Mouse (Mus musculus) MEL (cell line): ENCODE data around the gene Atp1a3. TPM values are rescaled to one million over a fixed set of nuclear protein-coding genes. Genes with fewer than 3 reads are reported as not detected.

ENCODE experiments used
- DNase-seq: peaks from one replicate; pipeline ENCODE4 v3.0.0; 2011; ENCODE audit warnings: low read depth, low spot score
- H3K27ac ChIP-seq: 2 replicates; pipeline ENCODE4 v1.5.1; 2012; ENCODE audit warnings: low read depth, mild to moderate bottlenecking, control low read depth, low read length, moderate library complexity; ENCODE audit not compliant: control insufficient read depth
- H3K27me3 ChIP-seq, 2 experiments: fragments of 150-350 bp in 1 of 2; sonication (generic) in 1 of 2; 2 replicates each; pipeline ENCODE4 v1.6.1; 2012; ENCODE audit warnings: low read length in 2 of 2, mild to moderate bottlenecking in 2 of 2, improper control_type of control experiment in 1 of 2, moderate library complexity in 1 of 2; ENCODE audit not compliant: insufficient read depth in 2 of 2, control insufficient read depth in 1 of 2
- H3K36me3 ChIP-seq, 2 experiments: 2 replicates each; pipeline ENCODE4 v1.6.1; 2012 to 2014; ENCODE audit warnings: low read length in 2 of 2, improper control_type of control experiment in 1 of 2, inconsistent platforms in 1 of 2, mild to moderate bottlenecking in 1 of 2; ENCODE audit not compliant: insufficient read depth in 2 of 2, control insufficient read depth in 1 of 2
- H3K4me1 ChIP-seq, 2 experiments: fragments of 150-350 bp in 1 of 2; sonication (generic) in 1 of 2; 2 replicates each; pipeline ENCODE4 v1.6.1; 2012; ENCODE audit warnings: low read length in 2 of 2, improper control_type of control experiment in 1 of 2, mild to moderate bottlenecking in 1 of 2; ENCODE audit not compliant: insufficient read depth in 2 of 2, control insufficient read depth in 1 of 2
- H3K4me3 ChIP-seq, 2 experiments: fragments of 150-350 bp in 1 of 2; sonication (generic) in 1 of 2; 2 replicates each; pipeline ENCODE4 v1.5.1; 2012; ENCODE audit warnings: low read depth in 2 of 2, low read length in 2 of 2, mild to moderate bottlenecking in 2 of 2, moderate library complexity in 2 of 2, control low read depth in 1 of 2, improper control_type of control experiment in 1 of 2; ENCODE audit not compliant: control insufficient read depth in 1 of 2, insufficient read depth in 1 of 2
- H3K79me2 ChIP-seq: 2 replicates; pipeline ENCODE4 v1.6.1; 2012; ENCODE audit warnings: mild to moderate bottlenecking, low read length, moderate library complexity; ENCODE audit not compliant: control insufficient read depth, poor library complexity, insufficient read depth
- H3K9ac ChIP-seq: 2 replicates; pipeline ENCODE4 v1.6.1; 2012; ENCODE audit warnings: low read depth, mild to moderate bottlenecking, control low read depth, low read length, moderate library complexity; ENCODE audit not compliant: control insufficient read depth, poor library complexity, severe bottlenecking
- H3K9me3 ChIP-seq: fragments of 150-350 bp; sonication (generic); replicated peaks from 2 replicates; pipeline ENCODE4 v1.6.1; 2012; ENCODE audit warnings: mild to moderate bottlenecking, low read length, improper control_type of control experiment, moderate library complexity; ENCODE audit not compliant: insufficient read depth
- BHLHE40 ChIP-seq: IDR thresholded peaks from 2 replicates; pipeline ENCODE4 v1.6.1; 2012; ENCODE audit warnings: low read depth, mild to moderate bottlenecking, inconsistent platforms, low read length, improper control_type of control experiment, borderline replicate concordance
- CHD2 ChIP-seq: IDR thresholded peaks from 2 replicates; pipeline ENCODE4 v1.6.1; 2011; ENCODE audit warnings: low read length, improper control_type of control experiment
- E2F4 ChIP-seq: IDR thresholded peaks from 2 replicates; pipeline ENCODE4 v1.6.1; 2011; ENCODE audit warnings: low read depth, low read length, improper control_type of control experiment, borderline replicate concordance
- ELF1 ChIP-seq: IDR thresholded peaks from 2 replicates; pipeline ENCODE4 v1.6.1; 2014; ENCODE audit warnings: low read depth, mild to moderate bottlenecking, inconsistent platforms, low read length, improper control_type of control experiment, moderate library complexity
- ETS1 ChIP-seq: IDR thresholded peaks from 2 replicates; pipeline ENCODE4 v1.6.1; 2012; ENCODE audit warnings: low read depth, mild to moderate bottlenecking, inconsistent platforms, low read length, improper control_type of control experiment, moderate library complexity
- GABPA ChIP-seq: IDR thresholded peaks from 2 replicates; pipeline ENCODE4 v1.6.1; 2012; ENCODE audit warnings: low read depth, mild to moderate bottlenecking, inconsistent platforms, low read length, improper control_type of control experiment, moderate library complexity
- GATA1 ChIP-seq: IDR thresholded peaks from 2 replicates; pipeline ENCODE4 v1.6.1; 2011; ENCODE audit warnings: low read depth, low read length, improper control_type of control experiment
- JUND ChIP-seq: IDR thresholded peaks from 2 replicates; pipeline ENCODE4 v1.6.1; 2011; ENCODE audit warnings: low read depth, mild to moderate bottlenecking, improper control_type of control experiment, low read length
- KAT2A ChIP-seq: conservative IDR thresholded peaks from 2 replicates; pipeline ENCODE4 v1.6.1; 2012; ENCODE audit warnings: low read depth, low read length, improper control_type of control experiment, inconsistent platforms
- MAFK ChIP-seq: IDR thresholded peaks from 2 replicates; pipeline ENCODE4 v1.6.1; 2011; ENCODE audit warnings: low read depth, mild to moderate bottlenecking, low read length, improper control_type of control experiment, borderline replicate concordance
- MAX ChIP-seq: IDR thresholded peaks from 2 replicates; pipeline ENCODE4 v1.6.1; 2011; ENCODE audit warnings: low read length, improper control_type of control experiment
- MAZ ChIP-seq: IDR thresholded peaks from 2 replicates; pipeline ENCODE4 v1.6.1; 2012; ENCODE audit warnings: low read depth, mild to moderate bottlenecking, inconsistent platforms, low read length, improper control_type of control experiment
- MEF2A ChIP-seq: IDR thresholded peaks from 2 replicates; pipeline ENCODE4 v1.6.1; 2014; ENCODE audit warnings: low read depth, mild to moderate bottlenecking, inconsistent platforms, low read length, improper control_type of control experiment; ENCODE audit not compliant: poor library complexity, insufficient replicate concordance, severe bottlenecking; ENCODE audit errors: extremely low read depth
- MXI1 ChIP-seq: IDR thresholded peaks from 2 replicates; pipeline ENCODE4 v1.6.1; 2011; ENCODE audit warnings: mild to moderate bottlenecking, low read depth, low read length, improper control_type of control experiment
- MYB ChIP-seq: IDR thresholded peaks from 2 replicates; pipeline ENCODE4 v1.6.1; 2011; ENCODE audit warnings: mild to moderate bottlenecking, low read depth, low read length, improper control_type of control experiment
- MYC ChIP-seq: IDR thresholded peaks from 2 replicates; pipeline ENCODE4 v1.6.1; 2011; ENCODE audit warnings: low read depth, mild to moderate bottlenecking, low read length, improper control_type of control experiment, moderate library complexity
- NRF1 ChIP-seq: IDR thresholded peaks from 2 replicates; pipeline ENCODE4 v1.6.1; 2014; ENCODE audit warnings: low read depth, mild to moderate bottlenecking, inconsistent platforms, low read length, improper control_type of control experiment, moderate library complexity; ENCODE audit not compliant: poor library complexity, insufficient read depth, severe bottlenecking
- POLR2A ChIP-seq, 2 experiments: IDR thresholded peaks; 2 replicates each; pipeline ENCODE4 v1.6.1; 2011 to 2012; ENCODE audit warnings: low read length in 2 of 2, mild to moderate bottlenecking in 2 of 2, control low read depth in 1 of 2, improper control_type of control experiment in 1 of 2, low read depth in 1 of 2, moderate library complexity in 1 of 2; ENCODE audit not compliant: control insufficient read depth in 1 of 2, insufficient read depth in 1 of 2, poor library complexity in 1 of 2
- POLR2AphosphoS2 ChIP-seq: IDR thresholded peaks from 2 replicates; pipeline ENCODE4 v1.6.1; 2011; ENCODE audit warnings: low read length, improper control_type of control experiment
- POLR2AphosphoS5 ChIP-seq: IDR thresholded peaks from 2 replicates; pipeline ENCODE4 v1.6.1; 2012; ENCODE audit warnings: low read depth, borderline replicate concordance, mild to moderate bottlenecking, inconsistent platforms, low read length, moderate library complexity, mixed read lengths
- RCOR1 ChIP-seq: IDR thresholded peaks from 2 replicates; pipeline ENCODE4 v1.6.1; 2012; ENCODE audit warnings: low read depth, mild to moderate bottlenecking, inconsistent platforms, low read length, improper control_type of control experiment
- SIN3A ChIP-seq: IDR thresholded peaks from 2 replicates; pipeline ENCODE4 v1.6.1; 2012; ENCODE audit warnings: low read length, improper control_type of control experiment, inconsistent platforms
- TAL1 ChIP-seq: IDR thresholded peaks from 2 replicates; pipeline ENCODE4 v1.6.1; 2012; ENCODE audit warnings: mild to moderate bottlenecking, inconsistent platforms, low read length, moderate library complexity, mixed read lengths
- USF1 ChIP-seq: IDR thresholded peaks from 2 replicates; pipeline ENCODE4 v1.6.1; 2014; ENCODE audit warnings: low read depth, mild to moderate bottlenecking, inconsistent platforms, low read length, improper control_type of control experiment, moderate library complexity
- USF2 ChIP-seq, 2 experiments: IDR thresholded peaks; 2 replicates each; pipeline ENCODE4 v1.6.1; 2011 to 2012; ENCODE audit warnings: improper control_type of control experiment in 2 of 2, low read length in 2 of 2, borderline replicate concordance in 1 of 2, inconsistent platforms in 1 of 2, low read depth in 1 of 2, mild to moderate bottlenecking in 1 of 2; ENCODE audit not compliant: insufficient read depth in 1 of 2
- ZC3H11A ChIP-seq: IDR thresholded peaks from 2 replicates; pipeline ENCODE4 v1.6.1; 2012; ENCODE audit warnings: low read depth, mild to moderate bottlenecking, inconsistent platforms, low read length, improper control_type of control experiment
- ZKSCAN1 ChIP-seq: IDR thresholded peaks from 2 replicates; pipeline ENCODE4 v1.6.1; 2012; ENCODE audit warnings: low read depth, mild to moderate bottlenecking, inconsistent platforms, low read length, improper control_type of control experiment, moderate library complexity
- ZMIZ1 ChIP-seq: IDR thresholded peaks from 2 replicates; pipeline ENCODE4 v1.6.1; 2012; ENCODE audit warnings: low read depth, mild to moderate bottlenecking, inconsistent platforms, low read length, improper control_type of control experiment, moderate library complexity
- ZNF384 ChIP-seq: IDR thresholded peaks from 2 replicates; pipeline ENCODE4 v1.6.1; 2012; ENCODE audit warnings: low read depth, mild to moderate bottlenecking, inconsistent platforms, low read length, improper control_type of control experiment
- polyA plus RNA-seq, 2 experiments: library from polyadenylated mRNA; stranded (reverse) in 1 of 2; unstranded in 1 of 2; fragments of >175 nt in 1 of 2; fragments of >200 nt in 1 of 2; gene quantifications; 2 replicates each; pipeline versions ENCODE4 v1.2.1 to v1.2.4; 2012; ENCODE audit warnings: low replicate concordance in 2 of 2, low read depth in 1 of 2; ENCODE audit not compliant: insufficient read length in 2 of 2, insufficient read depth in 1 of 2, missing spikeins in 1 of 2
- total RNA-seq: library from RNA; depleted of rRNA; stranded (reverse); fragments of 300-350 nt; gene quantifications from 2 replicates; pipeline ENCODE4 v1.2.3, GENCODE M21; 2012

The Atp1a3 gene
- total and polyA plus RNA-seq, 3 experiments, result 0.19 to 3.5 TPM; not detected in 1

GRCm38 (mm10) chr7:24978781-24979180 is 27.0 kb downstream of the Atp1a3 start (continued):
- no peak for TF ChIP-seq ZNF384
- TF ChIP-seq BHLHE40, result no peak
- TF ChIP-seq USF2 (IDR thresholded peaks at IDR 0.05; ENCODE audit: borderline replicate concordance in 1 of 2, insufficient read depth in 1 of 2, low read depth in 1 of 2, low read length in 2 of 2), result no peak
- TF ChIP-seq MAFK, result no peak
- TF ChIP-seq POLR2AphosphoS5, result no peak
- no peak; the same call in 1 of the 2 replicates for TF ChIP-seq MAX
- no peak for TF ChIP-seq USF1
- no peak for TF ChIP-seq MYB
- TF ChIP-seq JUND, result no peak
- no peak for TF ChIP-seq POLR2AphosphoS2
- TF ChIP-seq GATA1, result no peak
- no peak for TF ChIP-seq ZC3H11A
- peak; percentile 72 for TF ChIP-seq ETS1
- peak; percentile 69 for TF ChIP-seq SIN3A
- no peak for TF ChIP-seq GABPA
- no peak for TF ChIP-seq E2F4
- TF ChIP-seq, all 39 proteins: peak for 9

GRCm38 (mm10) chr7:24974893-24975595 is 30.7 kb downstream of the Atp1a3 start:
- Histone ChIP-seq H3K4me1 (peaks cover 7 to 31% of the 10 kb centered on the region in 2 experiments), H3K9me3 (no peaks in the 10 kb centered on the region), H3K79me2 (peaks cover 6% of the 10 kb centered on the region; the same call in 1 of the 2 replicates), H3K4me3 (peak overlapping the region; percentile 62 to 77), H3K9ac (peak overlapping the region; percentile 70), H3K27me3 (no peaks in the 10 kb centered on the region), H3K36me3 (peaks cover 0 to 21% of the 10 kb centered on the region in 2 experiments; a peak in 2 of 4 replicates), H3K27ac (peak overlapping the region; percentile 89)
- peak; percentile 93 for DNase-seq
- TF ChIP-seq ETS1 (peak; percentile 72), GABPA (no peak), MAZ (no peak), SIN3A (peak; percentile 91), MAX (peak; percentile 72), TAL1 (no peak), KAT2A (peak; percentile 12; the same call in 1 of the 2 replicates), ELF1 (peak; percentile 61), ZNF384 (peak; percentile 40; the same call in 1 of the 2 replicates), MYC (0 out of 2 replicates have a peak, but pooled peaks have one; percentile 40), GATA1 (peak; percentile 91), MAFK (no peak), USF2 (IDR thresholded peaks at IDR 0.05; ENCODE audit: borderline replicate concordance in 1 of 2, insufficient read depth in 1 of 2, low read depth in 1 of 2, low read length in 2 of 2) (no peak), ZMIZ1 (no peak; the same call in 1 of the 2 replicates), USF1 (no peak), NRF1 (no peak), JUND (no peak), POLR2A (IDR thresholded peaks at IDR 0.05; ENCODE audit: control insufficient read depth in 1 of 2, insufficient read depth in 1 of 2, low read depth in 1 of 2, low read length in 2 of 2, poor library complexity in 1 of 2) (peak; percentile 65 to 90; a peak in 3 of 4 replicates), MEF2A (no peak), MXI1 (peak; percentile 88), MYB (no peak; the same call in 1 of the 2 replicates), ZKSCAN1 (no peak), CHD2 (peak; percentile 38; the same call in 1 of the 2 replicates), ZC3H11A (peak; percentile 55), RCOR1 (no peak), POLR2AphosphoS5 (peak; percentile 84; the same call in 1 of the 2 replicates)
